10 mouse cellular contexts compared by ENCODE assay signal in genomic region chr7:83746107-83746687, GRCm38 (mm10). TPM values are rescaled to one million over a fixed set of nuclear protein-coding genes. Genes with fewer than 3 reads are reported as not detected.
DNase-seq lines count a peak whose midpoint lies in the region; ATAC-seq lines count a peak whose summit lies in the region.
"Had no signal": no experiment of that assay in that cellular context is flagged by ENCODE, and none has a peak within 500 bp of the region (broad histone marks: within the 10 kb centered on the region; RNA-seq: fewer than 3 reads in every experiment).

No protein-coding gene starts in this region.

- H3K4me3 ChIP-seq in hindbrain, embryonic 10.5 days, result no peak overlapping the region
- H3K4me3 ChIP-seq in hindbrain, embryonic 11.5 days (ENCODE audit: low read depth, low read length), result no peak overlapping the region
- no peak overlapping the region for H3K4me3 ChIP-seq in embryonic facial prominence, embryonic 10.5 days
- H3K4me3 ChIP-seq in heart, embryonic 13.5 days, result peak overlapping the region; percentile 38
- H3K4me3 ChIP-seq in limb, embryonic 15.5 days, result peak overlapping the region; percentile 39

- 65% methylated on average over 8 of the region's 8 CpGs for WGBS in hindbrain, embryonic 10.5 days
- 64% methylated on average over 8 of the region's 8 CpGs for WGBS in hindbrain, embryonic 11.5 days
- WGBS in embryonic facial prominence, embryonic 10.5 days, result 64% methylated on average over 8 of the region's 8 CpGs
- 48% methylated on average over 8 of the region's 8 CpGs for WGBS in heart, embryonic 13.5 days
- 31% methylated on average over 8 of the region's 8 CpGs for WGBS in limb, embryonic 15.5 days

- no peak overlapping the region for H3K4me2 ChIP-seq in hindbrain, embryonic 11.5 days (replicated peaks; ENCODE audit: low read depth, low read length)
- H3K4me2 ChIP-seq in heart, embryonic 13.5 days, result peak overlapping the region; percentile 68
- peak overlapping the region; percentile 57 for H3K4me2 ChIP-seq in limb, embryonic 15.5 days

- no peaks in the 10 kb centered on the region for H3K9me3 ChIP-seq in hindbrain, embryonic 10.5 days
- H3K9me3 ChIP-seq in hindbrain, embryonic 11.5 days (ENCODE audit: control insufficient read depth, low read length), result no peaks in the 10 kb centered on the region
- H3K9me3 ChIP-seq in embryonic facial prominence, embryonic 10.5 days, result no peaks in the 10 kb centered on the region
- H3K9me3 ChIP-seq in heart, embryonic 13.5 days, result no peaks in the 10 kb centered on the region
- H3K9me3 ChIP-seq in limb, embryonic 15.5 days, result no peaks in the 10 kb centered on the region

- no peaks in the 10 kb centered on the region for H3K36me3 ChIP-seq in hindbrain, embryonic 10.5 days
- no peaks in the 10 kb centered on the region for H3K36me3 ChIP-seq in hindbrain, embryonic 11.5 days (ENCODE audit: control insufficient read depth, insufficient read depth, low read length)
- H3K36me3 ChIP-seq in embryonic facial prominence, embryonic 10.5 days (replicated peaks), result no peaks in the 10 kb centered on the region
- H3K36me3 ChIP-seq in heart, embryonic 13.5 days, result no peaks in the 10 kb centered on the region
- H3K36me3 ChIP-seq in limb, embryonic 15.5 days, result no peaks in the 10 kb centered on the region

- no peak for ATAC-seq in hindbrain, embryonic 11.5 days (ENCODE audit: low FRiP score)
- ATAC-seq in heart, embryonic 13.5 days (ENCODE audit: extremely low read depth, insufficient number of reproducible peaks, low FRiP score, low TSS enrichment), result no peak
- ATAC-seq in limb, embryonic 15.5 days (ENCODE audit: insufficient number of reproducible peaks, low FRiP score, low TSS enrichment, low read depth), result peak; percentile 77

- no peak for DNase-seq in hindbrain, embryonic 10.5 days (ENCODE audit: low spot score)
- no peak for DNase-seq in hindbrain, embryonic 11.5 days (ENCODE audit: low spot score)
- no peak for DNase-seq in embryonic facial prominence, embryonic 10.5 days (ENCODE audit: low spot score)
- DNase-seq in adrenal gland, postnatal 14 days, result no peak
- no peak for DNase-seq in B cell, adult 2 months
- DNase-seq in urinary bladder, postnatal 14 days (ENCODE audit: low spot score), result no peak
- DNase-seq: adrenal gland, postnatal 10 days had no signal

- 0 out of 2 replicates have a peak overlapping the region, but pooled peaks have one; percentile 26 for H3K27ac ChIP-seq in hindbrain, embryonic 10.5 days
- H3K27ac ChIP-seq in hindbrain, embryonic 11.5 days (ENCODE audit: low read depth, low read length), result no peak overlapping the region
- H3K27ac ChIP-seq in embryonic facial prominence, embryonic 10.5 days (replicated peaks), result peak overlapping the region; percentile 44; the same call in 1 of the 2 replicates
- H3K27ac ChIP-seq in heart, embryonic 13.5 days (replicated peaks), result peak overlapping the region; percentile 63
- H3K27ac ChIP-seq in limb, embryonic 15.5 days, result peak overlapping the region; percentile 93

- peaks cover 21% of the 10 kb centered on the region for H3K4me1 ChIP-seq in hindbrain, embryonic 10.5 days (replicated peaks)
- no peaks in the 10 kb centered on the region for H3K4me1 ChIP-seq in hindbrain, embryonic 11.5 days (replicated peaks; ENCODE audit: control insufficient read depth, insufficient read depth, low read length)
- peaks cover 26% of the 10 kb centered on the region for H3K4me1 ChIP-seq in embryonic facial prominence, embryonic 10.5 days
- H3K4me1 ChIP-seq in heart, embryonic 13.5 days, result peaks cover 26% of the 10 kb centered on the region
- peaks cover 35% of the 10 kb centered on the region for H3K4me1 ChIP-seq in limb, embryonic 15.5 days

- H3K9ac ChIP-seq in hindbrain, embryonic 11.5 days (ENCODE audit: low read depth, low read length), result no peak overlapping the region
- peak overlapping the region; percentile 67 for H3K9ac ChIP-seq in heart, embryonic 13.5 days
- no peak overlapping the region for H3K9ac ChIP-seq in limb, embryonic 15.5 days

- no peaks in the 10 kb centered on the region; the same call in 1 of the 2 replicates for H3K27me3 ChIP-seq in hindbrain, embryonic 10.5 days (ENCODE audit: insufficient read depth, poor library complexity, severe bottlenecking)
- H3K27me3 ChIP-seq in hindbrain, embryonic 11.5 days (ENCODE audit: control insufficient read depth, insufficient read depth, low read length), result no peaks in the 10 kb centered on the region
- H3K27me3 ChIP-seq in embryonic facial prominence, embryonic 10.5 days (replicated peaks; ENCODE audit: low read depth, poor library complexity, severe bottlenecking), result 0 out of 2 replicates have a peak, but pooled peaks cover 4% of the 10 kb centered on the region
- no peaks in the 10 kb centered on the region for H3K27me3 ChIP-seq in heart, embryonic 13.5 days (replicated peaks)
- no peaks in the 10 kb centered on the region for H3K27me3 ChIP-seq in limb, embryonic 15.5 days

RNA-seq across cellular contexts. Expression of gene Il16, which starts 0.7 kb away (rescaled TPM):
- polyA plus RNA-seq in hindbrain, embryonic 10.5 days (2016; fragmentation: Nextera tagmentation; extraction: Ambion mirVana), result 1.1 TPM in 2 replicates
- 1.0 and 1.5 TPM in 2 replicates for polyA plus RNA-seq in hindbrain, embryonic 11.5 days (2014; fragmentation: Nextera tagmentation; extraction: Ambion mirVana)
- 1.1 and 1.9 TPM in 2 replicates for polyA plus RNA-seq in embryonic facial prominence, embryonic 10.5 days (2016; fragmentation: Nextera tagmentation; extraction: Ambion mirVana)
- polyA plus RNA-seq in heart, embryonic 13.5 days (2015; fragmentation: Nextera tagmentation; extraction: Ambion mirVana), result 2.6 TPM in 2 replicates
- polyA plus RNA-seq in limb, embryonic 15.5 days (2015; fragmentation: Nextera tagmentation; extraction: Ambion mirVana), result 7.8 and 8.4 TPM in 2 replicates
- total RNA-seq in adrenal gland, postnatal 14 days (2021), result 5.7 and 16.0 TPM in 2 replicates

RNA-seq across cellular contexts. Expression of gene Cfap161, which starts 48.5 kb away (rescaled TPM):
- 0.24 and 1.5 TPM in 2 replicates for polyA plus RNA-seq in hindbrain, embryonic 10.5 days (2016; fragmentation: Nextera tagmentation; extraction: Ambion mirVana)
- 0.99 and 1.5 TPM in 2 replicates for polyA plus RNA-seq in hindbrain, embryonic 11.5 days (2014; fragmentation: Nextera tagmentation; extraction: Ambion mirVana)
- polyA plus RNA-seq in embryonic facial prominence, embryonic 10.5 days (2016; fragmentation: Nextera tagmentation; extraction: Ambion mirVana), result 0.15 TPM in 1 of 2 replicates, not detected in the other
- 4.0 and 4.4 TPM in 2 replicates for polyA plus RNA-seq in heart, embryonic 13.5 days (2015; fragmentation: Nextera tagmentation; extraction: Ambion mirVana)
- polyA plus RNA-seq in limb, embryonic 15.5 days (2015; fragmentation: Nextera tagmentation; extraction: Ambion mirVana), result 0.18 TPM in 1 of 2 replicates, not detected in the other
- 0.38 TPM in 1 of 2 replicates, not detected in the other for total RNA-seq in adrenal gland, postnatal 14 days (2021)
- polyA plus RNA-seq: kidney, adult 2 months had no signal

Comparison
In these comparisons a context has a peak if more than half of its experiments do, and no peak if none do; other contexts are left out.
1. H3K4me3 ChIP-seq: peak in heart, embryonic 13.5 days (single experiment) and limb, embryonic 15.5 days (single experiment); none in hindbrain, embryonic 10.5 days (single experiment), hindbrain, embryonic 11.5 days (single experiment) and embryonic facial prominence, embryonic 10.5 days (single experiment).